Mouse (Mus musculus) urinary bladder, adult 18-20 months (tissue): ENCODE data around the gene Camta1.
A peak's percentile ranks its signal among the peaks of the same experiment; 100 is the strongest.

Experiments
- DNase-seq, 2 experiments: peaks; one replicate each; pipeline ENCODE4 v3.0.0; 2022; ENCODE audit warnings: low spot score in 2 of 2, mixed read lengths in 2 of 2

Gene Camta1

DNA sequence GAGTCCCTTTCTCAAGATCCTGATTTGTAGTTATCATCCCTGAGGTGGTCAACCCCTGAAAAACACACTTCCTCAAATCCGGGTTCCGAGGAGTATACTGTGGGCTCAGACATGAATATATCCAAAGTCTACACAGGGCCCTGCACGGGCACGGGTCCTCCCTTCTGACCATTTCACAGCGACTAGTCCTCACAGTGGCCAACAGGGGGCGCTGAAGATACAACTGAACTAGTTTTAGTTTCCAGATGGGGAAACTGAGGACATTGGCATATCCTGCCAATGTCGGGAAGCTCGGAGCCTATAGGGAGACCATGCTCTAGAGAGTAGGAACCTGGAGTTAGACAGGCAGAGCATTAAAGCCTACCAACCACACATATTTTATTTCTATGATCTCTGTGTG, 530.7 kb downstream of the Camta1 start:
- DNase-seq, result no peak

DNA sequence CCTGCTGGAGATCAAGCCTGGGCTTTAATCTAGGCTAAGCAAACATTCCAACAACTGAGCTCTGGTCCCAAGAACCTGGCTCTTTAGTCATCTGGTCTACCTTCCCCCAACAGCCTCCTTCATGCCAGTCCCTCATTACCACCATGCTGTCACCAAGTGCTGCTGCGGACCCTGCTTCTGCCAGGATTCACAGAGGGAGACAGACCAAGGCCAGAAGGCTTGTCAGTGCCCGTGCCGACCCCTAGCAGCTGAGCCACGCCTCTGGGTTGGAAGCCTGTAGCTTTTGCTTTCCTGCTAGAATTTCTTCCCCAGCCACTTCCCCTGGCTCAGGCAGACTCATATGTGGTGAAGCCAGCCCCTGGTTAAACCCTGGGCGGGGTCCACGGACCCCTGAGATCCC, 533.6 kb downstream of the Camta1 start:
- no peak for DNase-seq

DNA sequence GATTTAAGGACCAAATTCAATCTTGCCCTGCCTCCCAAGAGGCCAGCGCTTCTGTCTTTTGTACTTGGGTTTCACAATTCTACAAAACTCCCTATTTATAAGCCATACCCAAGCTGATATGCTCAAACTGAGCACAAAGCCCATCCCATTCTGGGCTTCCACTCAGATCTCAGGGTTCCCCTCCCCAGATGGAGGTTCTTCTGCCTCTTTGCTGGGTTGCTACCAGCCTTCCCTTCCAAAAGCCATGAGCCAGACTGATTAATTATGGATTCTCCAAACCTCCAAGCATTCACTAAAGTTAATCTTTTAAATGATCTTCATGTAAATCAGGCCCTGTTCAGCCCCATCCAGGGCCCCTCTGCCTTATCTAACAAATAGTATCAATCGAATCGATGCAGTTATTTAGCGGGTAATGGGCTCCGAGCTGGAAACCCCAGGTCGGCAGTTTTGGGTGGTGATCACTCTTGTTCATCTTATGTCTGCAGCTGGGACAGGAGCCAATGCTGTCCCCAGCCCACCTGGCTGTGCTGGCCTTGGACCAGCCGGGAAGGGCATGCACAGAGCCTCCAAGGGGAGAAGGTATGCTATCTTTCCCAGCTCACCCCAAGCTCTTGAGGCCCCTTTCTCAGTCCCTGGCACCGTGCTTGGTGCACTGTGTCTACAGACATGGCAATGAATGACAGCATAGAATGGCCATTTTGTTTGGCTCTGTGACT, 534.5 kb downstream of the Camta1 start:
- no peak for DNase-seq

DNA sequence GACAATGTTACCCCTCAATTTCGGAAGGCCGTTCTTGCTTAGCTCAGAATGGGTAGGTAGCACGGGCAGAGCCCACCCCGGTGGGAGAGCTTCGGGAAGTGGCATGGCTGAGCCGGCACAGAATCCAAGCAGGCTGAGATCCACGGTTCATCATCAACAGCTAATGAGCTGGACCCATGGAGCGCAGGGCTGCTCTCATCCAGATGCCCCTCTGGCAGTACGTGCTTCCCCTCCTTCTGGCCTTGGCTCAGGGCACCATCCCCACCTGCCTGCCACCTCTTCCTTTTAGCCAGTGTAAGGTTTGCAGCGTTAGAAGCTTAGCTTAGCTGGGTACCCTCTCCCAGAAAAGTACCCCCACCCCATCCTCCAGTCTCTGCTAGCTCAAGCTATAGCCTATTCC, 545.2 kb downstream of the Camta1 start:
- no peak for DNase-seq

DNA sequence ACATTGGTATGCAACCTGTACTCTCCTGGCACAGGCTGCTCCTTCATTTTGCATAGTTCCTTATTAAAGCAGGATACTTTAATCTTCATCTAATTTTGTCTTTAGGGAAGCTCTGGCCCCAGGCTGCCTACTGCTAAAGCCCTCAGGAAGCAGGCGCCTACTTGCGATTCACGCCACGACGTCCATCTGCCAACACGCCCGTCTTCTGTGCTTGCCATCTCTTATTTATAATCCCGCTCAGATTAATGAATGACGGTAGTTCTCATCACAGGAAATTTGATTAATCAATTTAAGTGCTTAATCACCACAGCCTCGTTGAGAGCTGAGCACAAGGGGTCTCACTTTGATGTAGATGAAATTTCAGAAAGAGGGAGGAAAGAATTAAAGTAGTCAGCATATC, 546.0 kb downstream of the Camta1 start:
- no peak for DNase-seq

DNA sequence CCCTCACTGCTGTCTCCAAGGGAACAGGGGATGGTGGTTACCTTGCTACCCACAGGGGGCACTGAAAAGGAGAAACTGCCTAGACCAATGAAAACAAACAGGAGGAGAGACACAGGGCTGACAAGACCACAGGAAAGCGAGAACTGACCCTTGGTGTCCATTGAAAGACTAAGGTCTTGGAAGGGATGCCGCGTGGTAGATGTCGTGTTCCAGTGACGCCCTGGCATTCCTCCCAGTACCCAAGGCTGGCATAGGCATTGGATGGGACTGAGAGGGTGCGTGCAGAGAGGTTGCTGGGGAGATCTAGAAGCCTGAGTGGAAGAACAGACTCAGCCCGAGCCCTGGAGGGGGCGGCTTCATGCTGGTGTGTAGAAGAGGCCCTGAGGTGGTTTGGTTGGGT, 550.9 kb downstream of the Camta1 start:
- no peak for DNase-seq

DNA sequence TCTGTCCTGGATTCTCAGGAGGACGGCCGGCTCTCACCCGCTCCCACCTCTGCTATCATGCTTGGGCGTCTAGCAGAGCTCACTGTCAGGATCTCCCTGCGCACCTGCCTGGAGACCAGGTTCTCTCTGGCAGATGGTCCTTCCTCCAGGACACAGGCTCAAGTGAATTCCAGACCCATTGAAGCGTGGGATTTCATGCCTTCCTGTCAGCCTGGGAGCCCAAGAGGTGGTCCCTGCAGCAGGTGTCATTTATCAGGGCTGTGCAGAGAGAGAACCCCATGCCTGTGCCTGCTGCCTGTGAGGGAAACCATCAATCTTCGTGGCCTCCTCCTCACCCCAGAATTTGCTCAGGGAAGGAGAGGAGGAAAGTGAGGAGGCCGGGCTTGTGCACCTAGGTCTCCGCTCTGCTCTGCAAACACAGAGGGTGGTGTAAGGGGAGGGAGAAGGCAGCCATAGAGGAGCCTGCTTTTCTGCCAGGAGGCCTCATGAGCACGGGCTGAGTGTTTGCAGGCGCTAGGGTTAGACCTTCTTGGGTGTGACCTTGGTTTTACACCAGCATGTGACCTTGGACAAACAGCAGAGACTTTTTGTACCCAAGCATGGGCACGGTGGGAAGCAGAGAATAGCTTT, 551.5 kb downstream of the Camta1 start:
- no peak for DNase-seq

DNA sequence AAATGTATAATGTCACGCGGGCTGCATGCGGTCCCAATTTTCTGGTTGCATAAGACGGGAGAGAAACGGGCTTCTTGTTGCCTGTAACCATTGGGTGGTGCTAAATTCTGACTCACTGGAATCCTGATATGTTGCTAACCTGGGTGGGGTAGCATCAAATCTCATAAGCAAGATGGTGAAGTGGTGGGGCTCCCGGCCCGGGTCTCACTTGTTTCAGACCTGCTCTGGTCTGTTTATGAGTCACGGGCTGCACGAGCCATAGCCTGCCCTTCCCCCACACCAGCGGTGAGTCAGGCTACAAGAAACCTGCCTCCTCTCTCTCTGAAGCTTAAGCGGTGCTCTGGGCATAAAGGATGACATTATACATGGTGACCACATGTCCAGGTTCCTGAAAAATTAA, 554.8 kb downstream of the Camta1 start:
- DNase-seq, result no peak

DNA sequence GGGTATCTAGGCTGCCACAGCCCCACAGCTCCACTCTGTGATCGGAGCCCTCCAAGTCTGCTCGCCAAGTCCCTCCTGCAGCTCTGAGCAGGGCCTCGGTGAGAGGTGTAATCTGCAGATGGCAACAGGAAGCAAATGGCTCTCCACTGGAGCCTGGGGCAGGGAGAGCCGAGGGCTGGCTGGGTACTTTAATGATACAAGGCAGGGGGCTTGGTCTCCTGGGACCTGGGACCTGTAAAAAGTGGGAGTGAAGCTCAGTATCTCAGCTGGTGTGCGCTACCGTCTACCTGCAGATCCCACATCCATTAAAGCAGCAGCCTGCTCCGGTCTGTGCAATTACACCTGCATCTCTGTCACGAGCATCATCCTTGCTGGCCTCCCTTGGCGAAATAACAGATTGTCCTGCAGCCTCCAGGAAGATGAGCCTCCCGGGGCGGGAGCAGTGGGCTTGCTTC, 555.3 kb downstream of the Camta1 start:
- DNase-seq, result no peak

DNA sequence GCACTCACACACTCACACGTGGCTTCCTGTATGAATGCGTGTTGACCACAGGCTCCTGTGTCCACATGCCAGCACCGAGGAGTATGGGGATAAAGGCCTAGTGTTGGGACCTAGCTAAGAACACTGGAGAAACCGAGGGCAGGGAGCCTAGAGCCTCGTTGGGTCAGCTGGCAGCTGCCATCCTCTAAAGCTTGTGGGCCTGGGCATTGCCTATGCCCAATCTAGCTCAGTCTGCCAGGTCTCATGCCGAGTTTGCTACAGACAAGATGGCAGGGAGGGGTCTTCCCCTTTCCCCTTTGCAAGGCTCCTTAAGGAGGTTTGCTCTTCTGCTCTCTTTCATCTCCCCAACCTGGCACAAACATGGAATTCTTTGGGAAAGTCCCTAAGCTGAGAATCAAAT, 555.9 kb downstream of the Camta1 start:
- no peak for DNase-seq

DNA sequence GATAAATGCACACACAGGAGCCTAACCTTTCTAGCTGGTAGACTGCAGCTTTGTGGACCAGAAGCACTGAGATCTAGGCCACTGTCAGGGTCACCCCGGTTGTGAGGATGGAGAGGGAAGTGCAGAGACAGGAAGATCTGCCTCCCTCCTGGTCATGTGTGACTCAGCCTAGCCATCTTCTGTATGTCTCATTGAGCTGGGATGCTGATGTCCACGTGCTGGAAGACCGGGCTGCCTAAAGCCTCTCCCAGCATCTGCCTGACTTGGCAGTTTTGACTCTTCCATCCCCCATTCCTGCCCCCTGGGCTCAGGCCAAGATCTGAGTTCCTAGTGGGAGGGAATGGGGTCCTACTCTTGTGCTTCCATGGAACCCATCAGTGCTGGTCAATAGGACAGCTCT, 557.7 kb downstream of the Camta1 start:
- DNase-seq, result no peak

DNA sequence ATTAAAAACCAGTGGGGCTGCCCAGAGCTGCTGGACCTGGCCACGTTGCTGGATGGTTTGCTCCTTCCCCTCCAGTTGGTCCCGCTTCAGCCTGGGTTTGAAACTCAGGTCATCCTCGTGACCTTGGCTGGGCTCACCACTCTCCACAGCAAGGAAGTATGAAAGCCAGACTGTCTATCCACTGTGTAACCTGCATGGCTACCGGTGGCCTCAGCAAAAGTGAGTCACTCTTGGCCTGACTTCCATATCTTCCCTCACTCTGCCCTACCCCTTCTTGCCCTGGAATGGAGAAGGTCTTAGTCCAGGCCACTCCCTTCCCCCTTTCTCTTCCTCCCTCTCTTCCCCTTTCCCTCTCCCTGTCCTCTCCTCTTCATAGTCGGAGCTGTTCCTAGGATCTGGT, 558.2 kb downstream of the Camta1 start:
- DNase-seq, result no peak

DNA sequence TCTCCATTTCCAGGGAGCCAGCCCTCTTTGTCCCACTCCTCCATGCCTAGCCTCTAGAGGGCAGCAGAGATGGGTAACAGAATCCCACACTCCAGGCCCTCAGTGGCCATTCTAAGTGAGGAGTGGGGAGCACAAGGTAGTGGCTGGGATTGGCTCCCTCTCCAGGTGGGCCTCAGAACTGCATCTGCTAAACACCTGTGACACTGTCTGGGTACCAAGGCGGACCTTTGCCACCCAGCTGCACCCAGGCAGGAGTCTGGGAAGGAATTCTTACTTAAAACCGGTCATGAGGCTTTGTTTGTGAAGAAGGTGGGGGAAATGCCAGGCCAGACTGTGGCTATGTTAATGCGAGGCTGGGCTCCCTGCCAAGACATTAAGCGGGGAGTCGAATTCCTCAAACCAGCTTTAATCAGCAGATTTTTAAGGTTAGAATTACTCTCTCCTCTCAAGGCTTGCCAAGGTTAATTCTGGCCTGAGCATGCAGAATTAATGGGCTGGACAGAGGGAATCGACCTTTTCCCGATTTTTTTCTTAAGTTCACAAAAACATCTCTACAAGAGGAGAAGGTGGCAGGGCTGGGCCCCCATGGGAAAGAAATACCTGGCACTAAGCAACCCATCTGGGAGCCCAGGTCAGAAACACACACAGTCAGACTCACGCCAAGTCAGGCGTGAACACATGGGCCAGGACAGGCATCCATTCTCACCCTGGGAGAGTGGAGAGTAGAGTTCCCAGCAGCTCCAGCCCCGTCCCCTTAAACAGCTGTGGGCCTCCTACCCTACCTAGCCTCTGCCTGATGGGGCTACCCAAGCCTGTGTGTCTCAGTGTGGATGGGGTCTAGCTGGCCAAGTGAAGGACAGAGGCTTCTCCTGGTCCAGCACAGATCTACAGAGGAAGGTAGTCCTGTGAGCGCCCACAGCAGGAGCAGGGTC, 559.2 kb downstream of the Camta1 start:
- DNase-seq, result no peak

DNA sequence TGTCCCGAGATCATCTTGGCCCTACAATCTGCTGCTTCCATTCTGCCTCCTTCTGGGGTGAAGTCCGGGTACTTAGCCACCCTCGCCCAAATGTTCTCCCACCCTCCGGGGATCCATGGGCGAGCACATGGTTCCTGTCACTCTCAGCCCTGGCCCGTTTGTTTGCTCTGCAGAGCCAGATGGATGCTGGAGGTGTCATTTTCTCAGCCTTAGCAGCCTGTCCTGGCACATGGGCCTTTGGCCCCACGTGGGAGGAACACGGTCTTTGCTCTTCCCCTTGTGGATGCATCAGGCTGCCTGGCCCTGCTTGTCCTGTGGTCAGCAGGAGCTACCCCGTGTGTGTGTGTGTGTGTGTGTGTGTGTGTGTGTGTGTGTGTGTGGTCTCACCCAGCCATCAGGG, 560.3 kb downstream of the Camta1 start:
- no peak for DNase-seq

DNA sequence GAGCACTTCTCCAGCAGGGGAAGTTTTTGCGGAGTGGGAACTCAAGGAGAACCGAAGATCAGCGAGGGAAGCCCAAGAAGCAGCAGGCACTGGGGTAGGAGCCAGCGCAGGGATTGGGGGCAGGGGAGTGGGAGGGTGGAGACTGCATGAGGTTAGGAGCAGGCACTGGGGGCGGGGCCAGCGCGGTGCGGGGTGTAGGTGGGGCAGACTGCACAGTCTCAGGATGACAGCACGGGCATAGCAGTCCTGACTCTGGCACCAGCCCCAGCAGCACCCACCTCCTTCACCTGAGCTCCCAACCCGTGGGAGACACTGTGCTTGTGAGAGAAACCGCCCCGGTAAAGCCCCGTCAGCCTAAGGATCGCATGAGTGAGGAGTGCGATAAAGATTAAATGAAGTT, 561.0 kb downstream of the Camta1 start:
- no peak for DNase-seq

DNA sequence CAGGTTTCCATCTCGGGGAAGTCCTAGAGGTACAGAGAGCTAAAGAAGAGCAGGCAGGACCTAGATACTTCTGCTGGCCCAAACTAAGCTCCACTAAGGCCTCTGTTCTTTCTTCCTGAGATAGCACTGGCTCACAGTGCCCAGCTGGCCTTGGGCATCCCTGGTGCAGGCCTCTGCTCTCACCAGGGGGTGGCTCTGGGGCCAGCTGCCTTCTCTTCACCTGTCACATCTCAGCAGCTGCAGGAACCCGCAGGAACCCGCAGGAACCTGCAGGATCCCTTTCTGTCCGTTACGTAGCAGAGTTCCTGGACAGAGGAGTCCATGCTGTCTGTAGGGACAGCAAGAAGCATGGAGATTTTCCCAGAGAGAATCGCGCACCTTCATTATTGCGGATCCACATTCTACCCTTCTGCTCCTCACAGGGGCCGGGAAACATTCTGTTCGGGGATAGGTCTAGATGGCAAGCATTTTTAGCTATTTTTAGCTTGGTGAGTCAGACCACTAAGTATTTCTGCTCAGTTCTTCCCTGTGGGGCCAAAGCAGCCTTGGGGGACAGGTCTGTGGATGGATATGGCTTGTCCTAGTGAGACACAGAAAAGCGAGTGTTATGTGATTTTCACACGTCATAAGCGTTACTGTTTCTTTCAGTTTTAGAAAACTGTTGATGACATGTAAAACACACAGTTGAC, 566.0 kb downstream of the Camta1 start:
- no peak for DNase-seq

DNA sequence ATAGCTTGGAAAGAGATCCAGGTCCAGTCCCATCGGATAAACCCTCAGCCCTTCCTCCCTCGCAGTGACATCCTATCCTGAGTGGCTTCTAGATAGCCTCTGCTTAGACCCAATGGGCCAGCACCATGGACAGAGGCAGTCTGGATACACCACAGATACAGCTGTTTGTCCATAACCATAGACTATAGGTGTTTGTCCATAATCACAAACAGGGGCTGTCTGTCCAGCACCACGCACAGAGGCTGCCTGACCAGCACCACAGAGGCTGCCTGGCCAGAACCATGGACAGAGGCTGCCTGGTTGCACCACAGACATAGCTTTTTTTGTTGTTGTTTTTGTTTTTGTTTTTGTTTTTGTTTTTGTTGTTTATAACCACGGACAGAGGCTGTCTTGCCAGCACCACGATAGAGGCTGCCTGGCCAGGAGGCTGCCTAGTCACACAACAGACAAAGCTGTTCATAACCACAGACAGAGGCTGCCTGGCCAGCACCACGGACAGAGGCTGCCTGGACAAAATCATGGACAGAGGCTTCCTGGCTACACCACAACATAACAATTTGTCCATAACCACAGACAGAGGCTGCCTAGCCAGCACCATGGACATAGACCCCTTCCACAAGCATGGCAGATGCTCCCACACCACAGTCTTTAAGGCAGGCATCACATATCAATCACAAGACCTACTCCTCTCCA, 572.6 kb downstream of the Camta1 start:
- peak in 1 of 2 experiments; percentile 25 for DNase-seq

DNA sequence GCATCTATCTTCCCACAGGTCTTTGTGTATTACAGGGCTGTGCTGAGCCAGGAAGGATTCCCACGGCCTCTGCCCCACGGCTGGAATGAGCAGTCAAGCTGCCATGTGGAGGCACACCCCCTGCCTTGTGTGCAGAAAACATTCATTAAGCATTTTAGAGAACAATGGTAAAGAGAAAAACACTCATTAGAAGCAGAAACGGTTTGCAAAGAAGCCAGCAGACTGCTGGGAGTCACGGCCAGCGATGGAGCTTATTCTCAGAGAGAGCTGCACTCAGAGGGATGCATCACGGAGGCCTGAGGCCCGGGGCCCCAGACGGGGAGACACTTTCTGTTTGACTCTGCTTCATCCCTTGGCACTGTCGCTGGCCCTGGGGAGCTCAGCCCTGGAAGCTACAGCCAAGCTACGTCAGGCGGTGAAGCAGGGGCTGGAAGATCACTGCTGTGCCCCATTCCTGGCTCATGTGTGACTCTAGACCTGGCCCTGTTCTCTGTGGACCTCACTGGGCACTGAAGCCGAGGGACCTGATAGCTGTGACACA, 575.7 kb downstream of the Camta1 start:
- DNase-seq, result no peak

DNA sequence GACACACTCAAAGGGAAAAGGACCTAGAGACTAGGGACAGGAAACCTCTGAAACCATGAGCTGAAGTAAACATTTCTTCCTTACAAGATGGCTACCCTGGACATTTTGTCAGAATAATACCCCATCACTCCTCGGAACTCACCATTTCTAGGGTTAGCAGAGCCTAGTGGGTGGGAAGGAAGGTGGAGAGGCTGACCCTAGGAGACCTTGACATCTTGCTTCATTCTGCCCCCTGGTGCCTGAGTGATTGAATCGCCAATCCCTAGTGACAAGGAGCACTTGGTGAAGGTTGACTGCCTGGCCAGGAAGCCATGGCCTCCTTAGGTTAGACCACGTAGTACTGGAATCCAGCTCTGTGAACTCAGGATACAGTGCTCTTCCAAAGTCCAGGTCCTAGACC, 576.2 kb downstream of the Camta1 start:
- DNase-seq, result no peak

DNA sequence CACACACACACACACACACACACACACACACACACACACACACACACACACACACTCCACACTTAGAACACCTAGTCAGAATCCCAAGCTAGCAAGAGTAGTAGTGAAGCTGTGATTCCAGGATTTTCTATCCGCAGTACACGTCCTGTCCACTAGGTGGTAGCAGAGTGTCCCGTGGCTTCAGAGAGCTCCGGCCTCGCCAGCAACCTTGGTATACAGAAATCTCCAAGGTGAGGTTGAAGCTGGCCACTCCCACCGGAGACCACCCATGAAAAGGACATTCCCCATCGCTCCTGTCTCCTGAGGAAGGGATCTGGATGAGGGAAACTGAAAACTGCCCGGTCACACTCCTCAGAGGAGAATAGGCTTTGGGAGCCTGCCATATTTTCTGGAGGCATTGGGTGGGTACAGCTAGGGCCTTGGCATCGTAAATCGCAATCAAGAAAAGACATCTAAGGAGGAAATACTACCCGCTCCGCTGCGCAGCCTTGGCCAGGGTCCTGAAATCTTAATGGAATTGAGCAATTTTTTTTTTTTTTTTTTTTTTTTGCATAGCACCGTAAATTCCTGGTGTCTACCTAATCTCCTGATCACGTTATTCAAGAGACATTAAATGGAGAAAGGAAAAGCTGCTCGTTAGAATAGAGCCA, 578.5 kb downstream of the Camta1 start:
- DNase-seq, result peak in 1 of 2 experiments; percentile 59

DNA sequence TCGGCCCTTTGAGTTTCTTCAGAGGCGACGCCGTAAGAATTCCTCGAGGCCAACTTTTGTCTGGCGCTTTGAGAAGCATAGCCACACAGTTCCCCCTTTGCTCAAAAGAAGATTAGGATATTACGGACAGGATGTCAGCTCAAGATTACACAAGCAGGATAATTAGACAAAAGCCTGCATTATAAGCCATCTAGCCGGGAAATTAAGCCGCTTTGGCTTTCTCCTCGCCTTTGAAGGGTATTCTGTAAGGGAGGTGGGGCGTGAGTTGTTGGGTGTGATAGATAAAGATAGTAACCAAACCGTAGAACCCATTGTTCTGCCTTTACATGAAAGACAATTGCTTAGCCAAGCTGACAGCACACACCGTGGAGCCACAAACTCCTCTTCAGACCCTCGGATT, 579.6 kb downstream of the Camta1 start:
- no peak for DNase-seq
